Mouse (Mus musculus) mouse trophoblast stem cell (cell line): ENCODE results near the gene Hormad2.

Experiments used
- in situ Hi-C, 2 experiments: fragments of 300-500 bp; cut with MseI, MboI; formaldehyde crosslinking; loops; 2 replicates in 1 of 2; 3 replicates in 1 of 2; pipeline ENCODE4 v1.15.1; 2025

Gene Hormad2

GRCm38 (mm10) chr11:4446195-4446868 is 5.4 kb upstream of the Hormad2 start:
- in situ Hi-C loops, result no loop called here

GRCm38 (mm10) chr11:4442280-4442679 is 1.4 kb upstream of the Hormad2 start:
- in situ Hi-C loops, result no loop called here

GRCm38 (mm10) chr11:4438211-4438610 is 2.7 kb downstream of the Hormad2 start:
- in situ Hi-C loops, result no loop called here

- in situ Hi-C loops, result no loop called here
These were observed 3.6 kb downstream of the Hormad2 start for GRCm38 (mm10) chr11:4437318-4437717.

GRCm38 (mm10) chr11:4436631-4437030 is 4.3 kb downstream of the Hormad2 start:
- in situ Hi-C loops, result no loop called here

GRCm38 (mm10) chr11:4434461-4434860 is 6.4 kb downstream of the Hormad2 start:
- in situ Hi-C loops, result no loop called here

GRCm38 (mm10) chr11:4423818-4424217 is 17.1 kb downstream of the Hormad2 start:
- in situ Hi-C loops, result loop anchor here in 1 of 2 experiments (10.0 kb wide), 2 partner anchors 169 to 199 kb away; partner anchors contain the start of gene Lif

- in situ Hi-C loops, result loop anchor here in 1 of 2 experiments (10.0 kb wide), 2 partner anchors 168 to 198 kb away; partner anchors contain the start of gene Lif
These were observed 18.1 kb downstream of the Hormad2 start for GRCm38 (mm10) chr11:4422494-4423425.

GRCm38 (mm10) chr11:4421933-4422488 is 18.9 kb downstream of the Hormad2 start:
- in situ Hi-C loops, result loop anchor here in 1 of 2 experiments (10.0 kb wide), 2 partner anchors 167 to 197 kb away; partner anchors contain the start of gene Lif

GRCm38 (mm10) chr11:4417986-4418385 is 22.9 kb downstream of the Hormad2 start:
- in situ Hi-C loops, result loop anchor here in 1 of 2 experiments (5.0 kb wide), 1 partner anchor 81 kb away; no protein-coding TSS in a partner anchor

GRCm38 (mm10) chr11:4412294-4412693 is 28.6 kb downstream of the Hormad2 start:
- in situ Hi-C loops, result no loop called here

GRCm38 (mm10) chr11:4404277-4404676 is 36.6 kb downstream of the Hormad2 start:
- in situ Hi-C loops, result no loop called here

GRCm38 (mm10) chr11:4403381-4403780 is 37.5 kb downstream of the Hormad2 start:
- in situ Hi-C loops, result no loop called here

GRCm38 (mm10) chr11:4401251-4401650 is 39.7 kb downstream of the Hormad2 start:
- in situ Hi-C loops, result no loop called here

GRCm38 (mm10) chr11:4394226-4394625 is 46.7 kb downstream of the Hormad2 start:
- in situ Hi-C loops, result no loop called here

GRCm38 (mm10) chr11:4388018-4388417 is 52.9 kb downstream of the Hormad2 start:
- in situ Hi-C loops, result no loop called here

- in situ Hi-C loops, result no loop called here
These were observed 58.6 kb downstream of the Hormad2 start for GRCm38 (mm10) chr11:4382321-4382720.

GRCm38 (mm10) chr11:4379857-4380256 is 61.0 kb downstream of the Hormad2 start:
- in situ Hi-C loops, result no loop called here

GRCm38 (mm10) chr11:4366389-4366788 is 74.5 kb downstream of the Hormad2 start:
- in situ Hi-C loops, result no loop called here

- in situ Hi-C loops, result no loop called here
These were observed 85.5 kb downstream of the Hormad2 start for GRCm38 (mm10) chr11:4355430-4355829.

- in situ Hi-C loops, result no loop called here
These were observed 88.3 kb downstream of the Hormad2 start for GRCm38 (mm10) chr11:4352637-4353036.

- in situ Hi-C loops, result no loop called here
These were observed 97.0 kb downstream of the Hormad2 start for GRCm38 (mm10) chr11:4343926-4344325.
